Mouse (Mus musculus) CH12.LX (cell line): Measurements from ENCODE around the gene Cachd1.

ENCODE experiments used
- CTCF ChIP-seq, 2 experiments: IDR thresholded peaks in 1 of 2; conservative IDR thresholded peaks in 1 of 2; 2 replicates each; pipeline ENCODE4 v1.5.1; 2011 to 2012; ENCODE audit warnings: low read depth in 2 of 2, low read length in 2 of 2, improper control_type of control experiment in 1 of 2, inconsistent platforms in 1 of 2, mild to moderate bottlenecking in 1 of 2, moderate library complexity in 1 of 2
- MAX ChIP-seq: IDR thresholded peaks from 2 replicates; pipeline ENCODE4 v1.6.1; 2011; ENCODE audit warnings: low read length, improper control_type of control experiment
- RAD21 ChIP-seq: IDR thresholded peaks from 2 replicates; pipeline ENCODE4 v1.6.1; 2011; ENCODE audit warnings: low read depth, mild to moderate bottlenecking, low read length, improper control_type of control experiment, moderate library complexity
- TBP ChIP-seq: conservative IDR thresholded peaks from 2 replicates; pipeline ENCODE4 v1.6.1; 2011; ENCODE audit warnings: low read depth, low read length, improper control_type of control experiment

DNA sequence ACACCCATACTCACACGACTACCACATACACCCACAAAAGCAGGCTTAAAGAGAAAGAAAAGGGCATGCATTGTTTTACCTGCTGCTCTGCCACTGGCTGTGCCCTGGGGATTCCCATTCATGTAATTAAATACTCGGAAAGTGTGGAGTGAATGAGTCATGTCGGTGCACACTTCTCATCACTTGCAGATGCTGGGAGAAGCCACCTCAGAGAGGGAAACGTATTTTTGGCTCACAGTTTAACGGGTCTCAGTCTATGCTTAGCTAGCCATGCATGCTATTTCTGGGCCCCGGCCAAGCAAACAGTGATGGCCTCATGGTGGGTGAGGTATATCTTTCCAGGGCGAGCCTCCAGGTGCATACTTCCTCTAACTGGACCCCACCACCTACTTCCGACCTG is 222.4 kb downstream of the Cachd1 start:
- TF ChIP-seq CTCF (conservative IDR thresholded peaks at IDR 0.05 in 1 of 2, IDR thresholded peaks at IDR 0.05 in 1 of 2; ENCODE audit: low read depth in 2 of 2, low read length in 2 of 2), result no peak
- TF ChIP-seq MAX, result no peak
- no peak for TF ChIP-seq RAD21
- no peak for TF ChIP-seq TBP
